Mouse (Mus musculus): Measurements from ENCODE around the gene Ngef. TPM values are rescaled to one million over a fixed set of nuclear protein-coding genes. Genes with fewer than 3 reads are reported as not detected.

Gene Ngef
- total RNA-seq, 1 experiment = 1.2 TPM

- in situ Hi-C loops (cut with MboI; ENCODE audit: low sequenced_read_pairs in 2 of 2, unreplicated experiment in 2 of 2) = no loop called here
- TF ChIP-seq CHD2 (IDR thresholded peaks at IDR 0.05; ENCODE audit: low read depth, low read length) = no peak
- TF ChIP-seq MAFK (IDR thresholded peaks at IDR 0.05; ENCODE audit: insufficient read depth, low read depth, low read length) = no peak
- TF ChIP-seq HCFC1 (IDR thresholded peaks at IDR 0.05; ENCODE audit: borderline replicate concordance, insufficient read depth, low read length) = no peak
- no peak for TF ChIP-seq ZNF384 (IDR thresholded peaks at IDR 0.05; ENCODE audit: low read depth, low read length)
- Histone ChIP-seq H3K27ac (ENCODE audit: insufficient read depth, low read depth, low read length, poor library complexity, severe bottlenecking) (no peak overlapping the region), H3K9ac (ENCODE audit: insufficient read depth, low read depth, low read length, poor library complexity, severe bottlenecking) (no peak overlapping the region), H3K9me3 (ENCODE audit: control insufficient read depth, insufficient read depth, low read depth, low read length) (no peaks in the 10 kb centered on the region), H3K36me3 (ENCODE audit: control insufficient read depth, insufficient read depth, low read length, poor library complexity, severe bottlenecking) (no peaks in the 10 kb centered on the region), H3K4me1 (ENCODE audit: control insufficient read depth in 2 of 2, insufficient read depth in 2 of 2, low read length in 2 of 2, poor library complexity in 1 of 2) (peaks cover 0 to 6% of the 10 kb centered on the region in 2 experiments; a peak in 1 of 4 replicates), H3K4me3 (ENCODE audit: insufficient read depth in 1 of 2, low read depth in 1 of 2, low read length in 2 of 2, poor library complexity in 1 of 2, severe bottlenecking in 1 of 2) (no peak overlapping the region)
- no peak for DNase-seq (ENCODE audit: low read depth, low spot score)
Measured at GRCm38 (mm10) chr1:87493542-87493941, 80.1 kb downstream of the Ngef start.

DNA sequence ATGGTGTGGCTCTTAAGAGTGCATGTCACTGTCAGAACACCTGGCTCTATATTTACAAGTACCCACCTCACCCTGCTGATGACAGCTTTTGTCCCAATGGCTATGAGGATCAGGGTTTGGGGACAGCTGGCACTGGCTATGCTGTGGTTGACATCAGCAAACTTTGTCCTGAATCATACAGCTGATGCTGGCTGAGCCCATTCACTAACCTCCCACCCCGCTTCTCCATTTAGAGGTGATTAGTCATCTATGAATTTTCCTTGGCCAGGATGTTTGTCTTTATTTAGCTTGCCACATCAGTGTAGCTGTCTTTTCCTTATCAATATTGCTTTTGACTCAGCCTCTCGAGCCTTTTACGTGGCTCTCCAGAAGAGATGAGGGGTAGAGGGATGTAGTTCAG is 81.4 kb downstream of the Ngef start:
- no peak overlapping the region for H3K4me3 ChIP-seq (ENCODE audit: insufficient read depth in 1 of 2, low read depth in 1 of 2, low read length in 2 of 2, poor library complexity in 1 of 2, severe bottlenecking in 1 of 2)
- no peak overlapping the region for H3K9ac ChIP-seq (ENCODE audit: insufficient read depth, low read depth, low read length, poor library complexity, severe bottlenecking)
- no peaks in the 10 kb centered on the region for H3K9me3 ChIP-seq (ENCODE audit: control insufficient read depth, insufficient read depth, low read depth, low read length)
- no peak for DNase-seq (ENCODE audit: low read depth, low spot score)
- H3K36me3 ChIP-seq (ENCODE audit: control insufficient read depth, insufficient read depth, low read length, poor library complexity, severe bottlenecking) = no peaks in the 10 kb centered on the region
- no peak for TF ChIP-seq ZC3H11A (IDR thresholded peaks at IDR 0.05; ENCODE audit: borderline replicate concordance, low read depth, low read length)
- no peak for TF ChIP-seq CHD2 (IDR thresholded peaks at IDR 0.05; ENCODE audit: low read depth, low read length)
- no peak for TF ChIP-seq MAFK (IDR thresholded peaks at IDR 0.05; ENCODE audit: insufficient read depth, low read depth, low read length)
- TF ChIP-seq ZNF384 (IDR thresholded peaks at IDR 0.05; ENCODE audit: low read depth, low read length) = no peak
- TF ChIP-seq HCFC1 (IDR thresholded peaks at IDR 0.05; ENCODE audit: borderline replicate concordance, insufficient read depth, low read length) = no peak
- in situ Hi-C loops (cut with MboI; ENCODE audit: low sequenced_read_pairs in 2 of 2, unreplicated experiment in 2 of 2) = no loop called here
- H3K27ac ChIP-seq (ENCODE audit: insufficient read depth, low read depth, low read length, poor library complexity, severe bottlenecking) = no peak overlapping the region
- H3K4me1 ChIP-seq (ENCODE audit: control insufficient read depth in 2 of 2, insufficient read depth in 2 of 2, low read length in 2 of 2, poor library complexity in 1 of 2) = peaks cover 0 to 7% of the 10 kb centered on the region in 2 experiments; a peak in 1 of 4 replicates

- no peaks in the 10 kb centered on the region for H3K36me3 ChIP-seq (ENCODE audit: control insufficient read depth, insufficient read depth, low read length, poor library complexity, severe bottlenecking)
- peaks cover 0 to 3% of the 10 kb centered on the region in 2 experiments; a peak in 1 of 4 replicates for H3K4me1 ChIP-seq (ENCODE audit: control insufficient read depth in 2 of 2, insufficient read depth in 2 of 2, low read length in 2 of 2, poor library complexity in 1 of 2)
- no peak overlapping the region for H3K9ac ChIP-seq (ENCODE audit: insufficient read depth, low read depth, low read length, poor library complexity, severe bottlenecking)
- TF ChIP-seq ZC3H11A (IDR thresholded peaks at IDR 0.05; ENCODE audit: borderline replicate concordance, low read depth, low read length) (no peak), MAFK (IDR thresholded peaks at IDR 0.05; ENCODE audit: insufficient read depth, low read depth, low read length) (no peak), HCFC1 (IDR thresholded peaks at IDR 0.05; ENCODE audit: borderline replicate concordance, insufficient read depth, low read length) (no peak), ZNF384 (IDR thresholded peaks at IDR 0.05; ENCODE audit: low read depth, low read length) (no peak), CHD2 (IDR thresholded peaks at IDR 0.05; ENCODE audit: low read depth, low read length) (no peak)
- no peak overlapping the region for H3K4me3 ChIP-seq (ENCODE audit: insufficient read depth in 1 of 2, low read depth in 1 of 2, low read length in 2 of 2, poor library complexity in 1 of 2, severe bottlenecking in 1 of 2)
- H3K27ac ChIP-seq (ENCODE audit: insufficient read depth, low read depth, low read length, poor library complexity, severe bottlenecking) = no peak overlapping the region
- no peaks in the 10 kb centered on the region for H3K9me3 ChIP-seq (ENCODE audit: control insufficient read depth, insufficient read depth, low read depth, low read length)
- in situ Hi-C loops (cut with MboI; ENCODE audit: low sequenced_read_pairs in 2 of 2, unreplicated experiment in 2 of 2) = no loop called here
- DNase-seq (ENCODE audit: low read depth, low spot score) = no peak
Measured at GRCm38 (mm10) chr1:87486386-87486785, 87.3 kb downstream of the Ngef start.

- Histone ChIP-seq H3K4me3 (ENCODE audit: insufficient read depth in 1 of 2, low read depth in 1 of 2, low read length in 2 of 2, poor library complexity in 1 of 2, severe bottlenecking in 1 of 2) (no peak overlapping the region), H3K36me3 (ENCODE audit: control insufficient read depth, insufficient read depth, low read length, poor library complexity, severe bottlenecking) (no peaks in the 10 kb centered on the region), H3K9ac (ENCODE audit: insufficient read depth, low read depth, low read length, poor library complexity, severe bottlenecking) (no peak overlapping the region), H3K27ac (ENCODE audit: insufficient read depth, low read depth, low read length, poor library complexity, severe bottlenecking) (no peak overlapping the region), H3K4me1 (ENCODE audit: control insufficient read depth in 2 of 2, insufficient read depth in 2 of 2, low read length in 2 of 2, poor library complexity in 1 of 2) (no peaks in the 10 kb centered on the region), H3K9me3 (ENCODE audit: control insufficient read depth, insufficient read depth, low read depth, low read length) (no peaks in the 10 kb centered on the region)
- in situ Hi-C loops (cut with MboI; ENCODE audit: low sequenced_read_pairs in 2 of 2, unreplicated experiment in 2 of 2) = no loop called here
- TF ChIP-seq MAFK (IDR thresholded peaks at IDR 0.05; ENCODE audit: insufficient read depth, low read depth, low read length) (no peak), ZC3H11A (IDR thresholded peaks at IDR 0.05; ENCODE audit: borderline replicate concordance, low read depth, low read length) (no peak), ZNF384 (IDR thresholded peaks at IDR 0.05; ENCODE audit: low read depth, low read length) (no peak), CHD2 (IDR thresholded peaks at IDR 0.05; ENCODE audit: low read depth, low read length) (no peak), HCFC1 (IDR thresholded peaks at IDR 0.05; ENCODE audit: borderline replicate concordance, insufficient read depth, low read length) (no peak)
- DNase-seq (ENCODE audit: low read depth, low spot score) = no peak
Measured at GRCm38 (mm10) chr1:87482546-87482945, 91.1 kb downstream of the Ngef start.
